Mouse (Mus musculus) limb, embryonic 10.5 days (tissue): ENCODE data around the gene Prickle2. TPM values are rescaled to one million over a fixed set of nuclear protein-coding genes. Genes with fewer than 3 reads are reported as not detected.

Experiments used
- DNase-seq: peaks from one replicate; pipeline ENCODE4 v3.0.0-alpha.2; 2017; ENCODE audit warnings: low spot score
- H3K27ac ChIP-seq: fragments of 300-500 bp; sonication (generic); 2 replicates; pipeline ENCODE4 v1.5.1; 2016; ENCODE audit warnings: mild to moderate bottlenecking
- H3K27me3 ChIP-seq: fragments of 300-500 bp; sonication (generic); 2 replicates; pipeline ENCODE4 v1.6.1; 2016; ENCODE audit warnings: low read depth, mild to moderate bottlenecking; ENCODE audit not compliant: poor library complexity, severe bottlenecking
- H3K36me3 ChIP-seq: fragments of 300-500 bp; sonication (generic); 2 replicates; pipeline ENCODE4 v1.6.1; 2016; ENCODE audit warnings: mild to moderate bottlenecking, moderate library complexity
- H3K4me1 ChIP-seq: fragments of 300-500 bp; sonication (generic); 2 replicates; pipeline ENCODE4 v1.6.1; 2016
- H3K4me3 ChIP-seq: fragments of 300-500 bp; sonication (generic); 2 replicates; pipeline ENCODE4 v1.5.1; 2016; ENCODE audit warnings: mild to moderate bottlenecking, moderate library complexity
- H3K9me3 ChIP-seq: fragments of 300-500 bp; sonication (generic); replicated peaks from 2 replicates; pipeline ENCODE4 v1.6.1; 2016; ENCODE audit warnings: mild to moderate bottlenecking
- WGBS: fragments of 180-500 bp; shearing (Covaris S2); methylation state at CpG from one replicate; pipeline ENCODE4 v1.1.7; 2016; 5-methylcytosine and 5-hydroxymethylcytosine counted together
- polyA plus RNA-seq: library from polyadenylated mRNA; unstranded; fragments of >200 nt; fragmentation: Nextera tagmentation; extraction: Ambion mirVana; gene quantifications from 2 replicates; pipeline ENCODE4 v1.2.1, GENCODE M21; 2016

Gene Prickle2
- polyA plus RNA-seq, 1 experiment from 2014 or later, result 4.5 TPM

GRCm38 (mm10) chr6:92705353-92706144, 406 bp downstream of the Prickle2 start:
- Histone ChIP-seq H3K27me3 (0 out of 2 replicates have a peak, but pooled peaks cover 8% of the 10 kb centered on the region), H3K4me3 (peak overlapping the region; percentile 88), H3K27ac (peak overlapping the region; percentile 90), H3K9me3 (no peaks in the 10 kb centered on the region), H3K36me3 (0 out of 2 replicates have a peak, but pooled peaks cover 3% of the 10 kb centered on the region), H3K4me1 (peaks cover 36% of the 10 kb centered on the region)
- WGBS, result 2% methylated on average over 39 of the region's 39 CpGs
- DNase-seq, result peak; percentile 63

GRCm38 (mm10) chr6:92704810-92705209, 1.1 kb downstream of the Prickle2 start:
- Histone ChIP-seq H3K9me3 (no peaks in the 10 kb centered on the region), H3K4me1 (peaks cover 43% of the 10 kb centered on the region), H3K27ac (peak overlapping the region; percentile 90), H3K36me3 (0 out of 2 replicates have a peak, but pooled peaks cover 3% of the 10 kb centered on the region), H3K4me3 (peak overlapping the region; percentile 88), H3K27me3 (0 out of 2 replicates have a peak, but pooled peaks cover 8% of the 10 kb centered on the region)
- WGBS, result 9% methylated on average over 9 of the region's 9 CpGs
- peak; percentile 76 for DNase-seq

- peaks cover 49% of the 10 kb centered on the region for H3K4me1 ChIP-seq
- H3K9me3 ChIP-seq, result no peaks in the 10 kb centered on the region
- no peak for DNase-seq
- 0 out of 2 replicates have a peak, but pooled peaks cover 3% of the 10 kb centered on the region for H3K36me3 ChIP-seq
- H3K27ac ChIP-seq, result peak overlapping the region; percentile 26; the same call in 1 of the 2 replicates
- no peak overlapping the region for H3K4me3 ChIP-seq
- 36% methylated on average over 3 of the region's 3 CpGs for WGBS
- 0 out of 2 replicates have a peak, but pooled peaks cover 3% of the 10 kb centered on the region for H3K27me3 ChIP-seq
Measured at GRCm38 (mm10) chr6:92699491-92700209, 6.3 kb downstream of the Prickle2 start.

DNA sequence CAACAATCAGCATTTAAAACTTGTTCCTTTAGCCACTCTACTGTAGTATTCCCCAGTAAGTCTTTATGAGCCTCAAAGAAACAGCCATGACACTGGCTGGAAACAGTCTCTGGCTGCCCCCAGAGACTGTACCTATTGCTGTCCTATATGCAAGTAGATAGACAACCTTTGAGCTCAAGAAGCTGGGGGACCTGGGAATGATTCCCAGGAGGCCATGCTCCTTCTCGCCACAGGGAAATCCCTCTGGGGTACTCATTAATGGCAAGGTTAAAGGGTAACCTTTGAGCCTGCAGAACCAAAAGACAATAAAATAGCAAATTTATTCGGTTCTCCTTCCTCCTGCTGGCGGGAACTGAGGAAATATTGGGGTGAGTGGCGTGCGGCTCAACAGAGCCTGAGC, 8.1 kb downstream of the Prickle2 start:
- Histone ChIP-seq H3K4me1 (peaks cover 43% of the 10 kb centered on the region), H3K4me3 (no peak overlapping the region), H3K9me3 (no peaks in the 10 kb centered on the region), H3K27ac (no peak overlapping the region), H3K27me3 (0 out of 2 replicates have a peak, but pooled peaks cover under 1% of the 10 kb centered on the region), H3K36me3 (0 out of 2 replicates have a peak, but pooled peaks cover 3% of the 10 kb centered on the region)
- no peak for DNase-seq
- WGBS, result 36% methylated on average over 5 of the region's 5 CpGs

DNA sequence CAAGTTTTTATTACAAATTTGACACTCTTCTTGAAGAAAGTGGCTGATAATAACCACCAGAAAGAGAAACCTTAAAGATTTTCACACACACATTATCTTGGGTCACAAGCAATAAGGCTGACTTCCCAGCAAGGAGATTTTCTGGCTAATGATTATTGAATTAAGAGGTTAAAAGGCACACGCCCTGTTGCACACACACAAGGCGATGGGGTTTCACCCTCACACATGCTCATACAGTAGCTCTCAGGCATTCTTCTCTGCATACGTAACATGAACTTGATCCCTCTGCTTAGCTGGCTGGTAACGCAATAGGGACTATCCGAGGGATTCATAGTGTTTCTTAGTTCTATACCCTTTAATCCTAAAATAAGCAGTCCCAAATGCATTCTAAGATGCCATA, 18.6 kb downstream of the Prickle2 start:
- Histone ChIP-seq H3K9me3 (no peaks in the 10 kb centered on the region), H3K4me1 (peaks cover 15% of the 10 kb centered on the region), H3K27me3 (no peaks in the 10 kb centered on the region), H3K36me3 (no peaks in the 10 kb centered on the region), H3K4me3 (no peak overlapping the region), H3K27ac (no peak overlapping the region)
- no peak for DNase-seq
- WGBS, result 88% methylated on average over 5 of the region's 5 CpGs

- peaks cover 12% of the 10 kb centered on the region; the same call in 1 of the 2 replicates for H3K4me1 ChIP-seq
- no peak overlapping the region for H3K4me3 ChIP-seq
- 78% methylated on average over 8 of the region's 8 CpGs for WGBS
Measured at GRCm38 (mm10) chr6:92674394-92674925, 31.5 kb downstream of the Prickle2 start.

DNA sequence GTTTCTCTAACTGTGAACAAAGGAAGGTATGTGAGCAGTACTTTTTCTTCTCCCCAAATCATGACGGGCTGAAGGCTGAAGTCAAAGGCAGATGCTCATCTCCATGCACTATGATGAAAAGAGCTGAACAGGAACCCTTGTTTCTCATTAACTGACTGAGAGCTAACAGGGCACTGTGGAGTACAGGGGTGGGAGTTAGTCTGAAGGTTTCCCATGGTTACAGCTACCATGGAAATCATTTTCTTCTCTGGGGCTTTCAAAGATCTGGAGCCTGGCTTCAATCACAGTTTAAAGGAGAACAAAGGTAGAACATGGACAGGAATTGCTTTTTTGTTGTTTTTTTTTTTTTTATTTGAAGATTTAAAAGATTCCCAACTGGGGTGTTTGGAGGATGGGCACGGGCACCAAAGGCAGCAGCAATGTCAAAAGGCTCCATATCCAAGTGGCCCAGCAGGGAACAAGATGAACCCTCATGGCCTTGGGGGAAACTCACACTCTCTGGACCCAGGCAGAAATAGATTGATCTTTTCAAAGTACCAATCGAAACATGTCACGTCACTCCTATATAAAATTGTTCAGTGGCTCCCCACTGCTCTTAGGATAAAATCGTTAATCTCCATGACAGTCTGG, 35.3 kb downstream of the Prickle2 start:
- WGBS, result 79% methylated on average over 5 of the region's 5 CpGs
- no peak overlapping the region for H3K4me3 ChIP-seq
- H3K9me3 ChIP-seq, result no peaks in the 10 kb centered on the region
- H3K27ac ChIP-seq, result no peak overlapping the region
- DNase-seq, result no peak
- no peaks in the 10 kb centered on the region for H3K36me3 ChIP-seq
- H3K27me3 ChIP-seq, result no peaks in the 10 kb centered on the region
- H3K4me1 ChIP-seq, result peaks cover 9% of the 10 kb centered on the region

More at GRCm38 (mm10) chr6:92674394-92674925, 31.5 kb downstream of the Prickle2 start:
- H3K36me3 ChIP-seq, result no peaks in the 10 kb centered on the region
- no peaks in the 10 kb centered on the region for H3K9me3 ChIP-seq
- H3K27ac ChIP-seq, result no peak overlapping the region
- no peaks in the 10 kb centered on the region for H3K27me3 ChIP-seq
- no peak for DNase-seq

GRCm38 (mm10) chr6:92669623-92670022, 36.3 kb downstream of the Prickle2 start:
- Histone ChIP-seq H3K27ac (no peak overlapping the region), H3K27me3 (no peaks in the 10 kb centered on the region), H3K36me3 (no peaks in the 10 kb centered on the region), H3K9me3 (no peaks in the 10 kb centered on the region), H3K4me3 (no peak overlapping the region), H3K4me1 (peaks cover 19% of the 10 kb centered on the region)
- 96% methylated on average over 3 of the region's 3 CpGs for WGBS
- no peak for DNase-seq

GRCm38 (mm10) chr6:92667544-92667943, 38.4 kb downstream of the Prickle2 start:
- no peaks in the 10 kb centered on the region for H3K9me3 ChIP-seq
- no peaks in the 10 kb centered on the region for H3K36me3 ChIP-seq
- no peaks in the 10 kb centered on the region for H3K27me3 ChIP-seq
- H3K27ac ChIP-seq, result no peak overlapping the region
- no peak for DNase-seq
- peaks cover 31% of the 10 kb centered on the region for H3K4me1 ChIP-seq
- H3K4me3 ChIP-seq, result no peak overlapping the region
- WGBS, result 68% methylated on average over 3 of the region's 3 CpGs

- H3K27ac ChIP-seq, result no peak overlapping the region
- H3K9me3 ChIP-seq, result no peaks in the 10 kb centered on the region
- peak; percentile 72 for DNase-seq
- H3K4me1 ChIP-seq, result peaks cover 31% of the 10 kb centered on the region
- H3K4me3 ChIP-seq, result no peak overlapping the region
- WGBS, result 3% methylated on average over 1 of the region's 1 CpGs
- H3K36me3 ChIP-seq, result no peaks in the 10 kb centered on the region
- H3K27me3 ChIP-seq, result no peaks in the 10 kb centered on the region
Measured at GRCm38 (mm10) chr6:92665530-92665989, 40.4 kb downstream of the Prickle2 start.

DNA sequence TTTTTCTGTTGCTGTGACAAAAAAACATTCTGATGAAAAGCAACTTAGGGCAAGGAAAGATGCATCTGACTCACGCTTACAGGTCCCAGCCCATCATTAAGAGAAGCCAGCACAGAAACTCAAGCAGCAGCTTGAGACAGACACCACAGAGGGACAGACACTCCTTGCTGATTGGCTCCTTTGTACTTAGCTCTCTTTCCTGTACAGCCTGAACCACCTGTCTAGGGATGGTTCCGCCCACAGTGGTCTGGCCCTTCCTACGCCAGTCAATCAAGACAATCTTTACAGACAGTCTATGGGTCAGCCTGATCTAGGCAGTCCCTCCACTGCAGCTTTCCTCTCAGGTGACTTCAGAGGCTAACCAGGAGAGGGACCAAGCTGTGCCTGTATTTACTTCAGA, 42.1 kb downstream of the Prickle2 start:
- H3K36me3 ChIP-seq, result no peaks in the 10 kb centered on the region
- no peak overlapping the region for H3K4me3 ChIP-seq
- 93% methylated on average over 3 of the region's 3 CpGs for WGBS
- H3K27me3 ChIP-seq, result no peaks in the 10 kb centered on the region
- no peak for DNase-seq
- peaks cover 31% of the 10 kb centered on the region for H3K4me1 ChIP-seq
- no peaks in the 10 kb centered on the region for H3K9me3 ChIP-seq
- no peak overlapping the region for H3K27ac ChIP-seq

- peaks cover 31% of the 10 kb centered on the region for H3K4me1 ChIP-seq
- no peak for DNase-seq
- no peaks in the 10 kb centered on the region for H3K27me3 ChIP-seq
- H3K4me3 ChIP-seq, result no peak overlapping the region
- WGBS, result 67% methylated on average over 4 of the region's 4 CpGs
- no peak overlapping the region for H3K27ac ChIP-seq
- no peaks in the 10 kb centered on the region for H3K36me3 ChIP-seq
- H3K9me3 ChIP-seq, result no peaks in the 10 kb centered on the region
Measured at GRCm38 (mm10) chr6:92663433-92663832, 42.5 kb downstream of the Prickle2 start.
